Mouse (Mus musculus) brown adipose tissue, adult 24 weeks (tissue): ENCODE measurements around the gene Frs2. TPM values are rescaled to one million over a fixed set of nuclear protein-coding genes. Genes with fewer than 3 reads are reported as not detected.
"Not testable (repeated sequence)": the region's sequence is repeated elsewhere in the genome, so short reads cannot be mapped to it uniquely, and the experiment has no call there.

ENCODE experiments used
- H3K27ac ChIP-seq: fragments of 200-500 bp; replicated peaks from 2 replicates; pipeline ENCODE4 v1.5.1; 2012; ENCODE audit warnings: low read depth, mild to moderate bottlenecking, low read length
- H3K4me1 ChIP-seq: fragments of 200-500 bp; 2 replicates; pipeline ENCODE4 v1.6.1; 2012; ENCODE audit warnings: low read length, mixed read lengths; ENCODE audit not compliant: control insufficient read depth, insufficient read depth, insufficient read length
- H3K4me3 ChIP-seq: fragments of 200-500 bp; 2 replicates; pipeline ENCODE4 v1.5.1; 2012; ENCODE audit warnings: low read depth, mild to moderate bottlenecking, low read length, moderate library complexity; ENCODE audit not compliant: insufficient read depth
- polyA plus RNA-seq: library from polyadenylated mRNA; stranded (reverse); fragments of >200 nt; gene quantifications from 2 replicates; pipeline ENCODE4 v1.2.4, GENCODE M21; 2012; ENCODE audit not compliant: missing spikeins, insufficient read depth, insufficient read length

The Frs2 gene
- polyA plus RNA-seq, 1 experiment = 10.5 TPM

DNA sequence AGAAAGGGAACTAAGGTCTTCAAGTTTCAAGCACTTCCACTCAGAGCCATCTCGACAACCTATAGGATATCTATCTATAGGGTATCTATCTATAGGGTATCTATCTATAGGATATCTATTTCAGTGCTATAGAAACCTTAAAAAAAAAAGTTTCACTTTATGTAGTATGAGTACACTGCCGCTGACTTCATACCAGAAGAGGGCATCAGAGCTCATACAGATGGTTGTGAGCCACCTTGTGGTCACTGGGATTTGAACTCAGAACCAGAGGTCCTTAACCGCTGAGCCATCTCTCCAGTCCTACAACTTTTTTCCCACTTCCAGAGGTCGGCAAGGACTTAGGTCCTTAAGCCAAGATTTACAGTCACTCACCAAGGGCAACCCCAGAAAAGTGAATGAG is 92.7 kb downstream of the Frs2 start:
- Histone ChIP-seq H3K27ac (no peak overlapping the region), H3K4me1 (no peaks in the 10 kb centered on the region), H3K4me3 (no peak overlapping the region)

DNA sequence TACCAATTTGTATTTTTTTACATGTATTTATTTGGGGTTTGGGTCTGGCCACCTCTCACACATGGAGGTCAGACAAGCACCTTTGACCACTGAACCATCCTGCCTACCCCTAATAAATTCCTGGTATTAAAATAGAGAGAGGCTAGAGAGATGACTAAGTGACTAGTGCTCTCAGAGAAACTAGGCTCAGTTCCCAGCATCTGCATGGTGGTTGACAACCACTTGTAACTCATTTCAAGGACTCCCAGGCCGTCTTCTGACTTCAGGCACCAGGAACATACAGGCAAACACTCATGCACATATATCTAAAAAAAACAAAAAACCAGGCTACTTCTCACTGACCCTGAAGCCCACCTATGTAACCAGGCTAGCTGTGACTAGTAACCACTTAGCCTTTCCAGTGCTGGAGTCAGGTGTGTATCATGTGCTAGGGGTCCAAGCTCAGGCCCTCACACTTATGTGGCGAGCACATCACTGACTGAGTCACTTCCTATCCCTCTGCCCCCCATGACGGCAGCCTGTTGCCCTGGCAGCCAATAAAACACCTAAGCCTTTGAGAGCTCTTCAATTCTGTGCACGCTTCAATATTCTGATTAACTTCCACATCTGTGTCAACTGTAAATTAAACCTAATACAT is 98.3 kb downstream of the Frs2 start:
- Histone ChIP-seq H3K4me3 (no peak overlapping the region), H3K27ac (no peak overlapping the region), H3K4me1 (no peaks in the 10 kb centered on the region)

DNA sequence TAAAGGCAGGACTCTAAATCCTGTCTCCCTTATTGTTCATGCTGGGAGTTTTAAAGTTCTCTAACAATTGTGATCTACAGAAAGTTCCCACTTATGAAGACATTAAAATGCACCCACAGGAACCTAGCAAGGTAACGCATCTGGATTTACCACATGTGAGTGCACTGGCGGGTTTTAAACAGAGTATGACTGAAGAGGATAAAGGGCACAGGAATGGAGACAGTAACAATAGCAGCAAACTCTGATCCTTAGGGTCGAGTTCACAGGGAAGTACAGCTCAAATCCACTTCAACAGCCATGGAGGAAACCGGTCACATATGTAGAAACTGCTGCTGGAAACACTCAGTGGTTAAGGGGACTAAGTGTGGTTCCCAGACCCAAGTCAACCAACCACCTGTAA is 99.1 kb downstream of the Frs2 start:
- no peak overlapping the region for H3K4me3 ChIP-seq
- no peak overlapping the region for H3K27ac ChIP-seq
- H3K4me1 ChIP-seq = no peaks in the 10 kb centered on the region

DNA sequence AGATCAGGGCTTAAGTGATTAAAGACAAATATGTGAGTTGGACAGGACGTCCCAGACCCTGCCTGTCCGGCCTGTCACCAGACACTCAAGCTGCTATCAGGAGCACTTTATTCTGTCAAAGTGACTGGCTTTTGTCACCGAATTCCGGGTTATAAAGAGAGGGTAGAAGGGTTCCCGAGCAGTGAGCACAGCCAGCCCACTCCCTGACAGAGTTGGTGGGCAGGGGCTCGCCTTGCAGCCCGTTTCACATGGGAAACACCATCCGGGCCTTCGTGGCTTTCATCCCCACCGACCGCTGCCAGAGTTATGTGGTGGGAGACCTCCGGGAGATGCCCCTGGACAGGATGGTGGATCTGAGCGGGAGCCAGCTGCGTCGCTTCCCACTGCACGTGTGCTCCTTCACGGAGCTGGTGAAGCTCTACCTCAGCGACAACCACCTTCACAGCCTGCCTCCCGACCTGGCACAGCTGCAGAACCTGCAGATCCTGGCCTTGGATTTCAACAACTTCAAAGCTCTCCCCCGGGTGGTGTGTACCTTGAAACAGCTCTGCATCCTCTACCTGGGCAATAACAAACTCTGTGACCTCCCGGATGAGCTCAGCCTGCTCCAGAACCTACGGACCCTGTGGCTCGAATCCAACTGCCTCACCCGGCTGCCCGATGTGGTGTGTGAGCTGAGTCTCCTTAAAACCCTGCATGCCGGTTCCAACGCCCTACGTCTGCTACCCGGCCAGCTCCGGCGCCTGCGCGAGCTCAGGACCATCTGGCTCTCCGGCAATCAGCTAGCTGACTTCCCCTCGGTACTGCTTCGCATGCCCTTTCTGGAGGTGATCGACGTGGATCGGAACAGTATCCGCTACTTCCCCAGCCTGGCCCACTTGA is 102.9 kb downstream of the Frs2 start, which contains the start of gene Lrrc10:
Gene Lrrc10 (plus strand): TSS at position 167 of the 882 bp plus-strand sequence.
- H3K27ac ChIP-seq = no peak within 1 kb of the TSS
- H3K4me3 ChIP-seq = no peak within 1 kb of the TSS
- no peaks in the 10 kb centered on the region for H3K4me1 ChIP-seq

DNA sequence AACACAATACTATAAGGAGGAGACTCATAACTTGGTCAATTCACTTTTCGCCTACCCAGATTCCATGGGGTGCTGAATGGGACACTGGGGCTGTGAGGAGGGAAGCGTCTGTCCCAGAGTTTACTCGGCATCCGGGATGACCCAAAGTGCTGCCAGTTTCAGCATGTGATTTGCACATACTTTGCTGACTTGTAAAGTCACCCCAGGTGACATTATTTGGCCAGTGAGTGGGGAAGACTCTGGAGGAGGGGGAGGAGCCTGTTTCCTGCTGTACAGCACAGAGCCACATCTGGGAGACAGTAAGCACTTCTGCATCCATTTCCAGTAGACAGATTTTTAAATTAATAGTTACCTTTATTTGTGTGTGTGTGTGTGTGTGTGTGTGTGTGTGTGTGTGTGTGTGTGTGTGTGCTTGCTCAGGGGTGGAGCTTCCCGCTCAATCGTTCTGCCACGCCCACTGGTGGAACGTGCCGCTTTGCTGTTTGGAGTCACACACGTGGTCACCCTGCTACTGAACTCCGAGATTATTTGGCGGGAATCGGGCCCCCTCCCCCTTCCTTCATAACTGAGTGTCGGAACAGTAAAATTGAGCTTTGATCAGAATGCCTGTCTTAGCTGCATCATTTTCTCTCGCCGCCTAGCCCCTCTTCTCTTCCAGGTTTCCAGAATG is 104.7 kb downstream of the Frs2 start:
- not testable (repeated sequence) for H3K4me3 ChIP-seq, H3K4me1 ChIP-seq, H3K27ac ChIP-seq

DNA sequence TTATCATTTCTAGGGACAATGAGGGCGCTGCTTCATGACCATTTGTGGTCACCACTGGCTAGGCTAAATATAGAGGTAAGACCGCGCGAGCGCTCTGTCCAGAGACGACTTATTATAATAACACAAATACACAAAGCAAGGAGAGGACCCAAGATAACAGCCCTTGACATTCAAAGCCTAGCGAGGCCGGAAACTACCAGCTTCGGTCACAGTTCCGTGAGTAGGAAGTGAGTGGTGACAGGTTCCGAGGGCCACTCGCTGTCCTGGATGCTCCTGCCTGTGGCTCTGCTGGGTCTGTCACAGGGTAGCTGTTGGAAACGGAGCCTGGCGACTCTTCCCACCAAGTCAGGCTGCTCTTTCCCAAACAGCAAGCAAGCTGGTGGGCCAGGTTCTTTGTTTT is 106.0 kb downstream of the Frs2 start:
- Histone ChIP-seq H3K4me1 (no peaks in the 10 kb centered on the region), H3K27ac (no peak overlapping the region), H3K4me3 (no peak overlapping the region)

DNA sequence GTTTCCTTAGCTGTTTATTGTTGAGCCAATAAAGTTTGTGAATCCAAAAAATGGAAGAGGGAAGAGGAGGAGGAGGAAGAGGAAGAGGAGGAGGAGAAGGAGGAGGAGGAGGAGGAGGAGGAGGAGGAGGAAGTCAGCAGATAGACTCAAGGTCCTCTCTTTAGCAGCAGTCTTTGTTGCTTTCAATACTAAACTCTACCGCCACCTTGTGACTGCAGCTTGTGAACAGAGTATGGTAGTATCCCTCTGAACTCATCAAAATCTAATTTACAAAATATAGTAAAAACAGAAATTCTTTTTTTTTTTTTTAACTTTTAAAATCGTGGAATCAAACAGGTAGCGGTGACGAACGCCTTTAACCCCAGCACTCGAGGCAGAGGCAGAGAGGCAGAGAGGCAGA is 108.0 kb downstream of the Frs2 start:
- Histone ChIP-seq H3K4me3 (no peak overlapping the region), H3K4me1 (no peaks in the 10 kb centered on the region), H3K27ac (no peak overlapping the region)

DNA sequence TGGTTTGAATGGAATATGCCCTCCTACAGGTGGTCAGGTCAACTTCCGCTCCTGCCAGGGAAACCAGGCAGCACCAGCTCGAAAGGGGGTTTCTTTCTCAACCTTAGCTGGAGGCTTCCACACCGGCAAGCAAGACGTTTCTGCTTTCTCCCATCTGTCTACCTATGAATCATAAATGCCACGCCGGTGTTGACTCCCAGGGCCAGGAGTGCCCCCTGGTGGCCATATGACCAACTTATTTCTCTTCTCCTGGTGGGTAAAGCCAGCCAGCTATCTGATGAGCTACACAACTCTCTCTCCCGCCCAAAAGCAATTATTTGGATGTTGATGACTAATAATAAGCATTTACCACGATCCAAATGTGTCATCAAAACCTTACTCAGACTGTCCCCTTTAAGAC is 114.5 kb downstream of the Frs2 start:
- no peak overlapping the region for H3K27ac ChIP-seq
- no peak overlapping the region for H3K4me3 ChIP-seq
- no peaks in the 10 kb centered on the region for H3K4me1 ChIP-seq

DNA sequence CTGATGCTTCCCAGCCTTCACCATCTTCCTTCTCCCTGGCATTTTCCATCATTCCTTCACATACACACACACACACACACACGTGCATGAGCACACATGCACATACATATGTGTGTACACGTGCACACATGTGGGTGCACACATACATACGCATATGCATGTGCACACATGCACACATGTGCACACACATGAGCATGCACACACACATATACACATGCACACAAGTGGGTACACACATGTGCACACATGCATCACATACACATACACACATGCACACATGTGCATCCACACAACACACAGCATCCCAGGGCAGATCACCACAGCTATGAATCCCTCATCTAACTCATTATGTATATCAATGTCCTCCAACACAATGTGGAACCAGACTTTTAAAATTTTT is 117.2 kb downstream of the Frs2 start:
- Histone ChIP-seq H3K27ac (no peak overlapping the region), H3K4me3 (no peak overlapping the region), H3K4me1 (no peaks in the 10 kb centered on the region)

DNA sequence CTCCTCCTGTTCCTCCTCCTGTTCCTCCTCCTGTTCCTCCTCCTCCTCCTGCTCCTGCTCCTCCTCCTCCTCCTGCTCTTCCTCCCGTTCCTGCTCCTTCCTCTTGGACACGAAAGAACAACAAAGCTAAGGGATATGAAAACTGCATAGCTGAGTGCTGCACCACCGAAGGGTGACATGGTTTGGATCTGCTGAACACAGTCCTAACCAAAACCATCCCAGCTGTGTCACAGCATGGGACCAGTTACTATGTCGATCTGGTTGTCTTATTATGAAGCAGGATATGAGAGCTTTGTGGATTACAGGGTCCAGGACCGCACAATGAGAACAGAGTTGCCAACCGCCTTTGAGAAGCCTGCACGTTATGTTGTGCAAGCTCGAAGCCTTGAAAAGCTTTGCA is 122.2 kb downstream of the Frs2 start:
- H3K27ac ChIP-seq = no peak overlapping the region
- H3K4me3 ChIP-seq = no peak overlapping the region
- no peaks in the 10 kb centered on the region for H3K4me1 ChIP-seq

DNA sequence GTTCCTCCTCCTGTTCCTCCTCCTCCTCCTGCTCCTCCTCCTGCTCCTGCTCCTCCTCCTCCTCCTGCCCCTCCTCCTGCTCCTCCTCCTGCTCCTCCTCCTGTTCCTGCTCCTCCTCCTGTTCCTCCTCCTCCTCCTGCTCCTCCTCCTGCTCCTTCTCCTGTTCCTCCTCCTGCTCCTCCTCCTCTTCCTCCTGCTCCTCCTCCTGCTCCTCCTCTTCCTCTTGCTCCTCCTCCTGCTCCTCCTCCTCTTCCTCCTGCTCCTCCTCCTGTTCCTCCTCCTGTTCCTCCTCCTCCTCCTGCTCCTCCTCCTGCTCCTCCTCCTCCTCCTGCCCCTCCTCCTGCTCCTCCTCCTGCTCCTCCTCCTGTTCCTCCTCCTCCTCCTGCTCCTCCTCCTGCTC is 122.6 kb downstream of the Frs2 start:
- not testable (repeated sequence) for H3K4me1 ChIP-seq, H3K4me3 ChIP-seq

DNA sequence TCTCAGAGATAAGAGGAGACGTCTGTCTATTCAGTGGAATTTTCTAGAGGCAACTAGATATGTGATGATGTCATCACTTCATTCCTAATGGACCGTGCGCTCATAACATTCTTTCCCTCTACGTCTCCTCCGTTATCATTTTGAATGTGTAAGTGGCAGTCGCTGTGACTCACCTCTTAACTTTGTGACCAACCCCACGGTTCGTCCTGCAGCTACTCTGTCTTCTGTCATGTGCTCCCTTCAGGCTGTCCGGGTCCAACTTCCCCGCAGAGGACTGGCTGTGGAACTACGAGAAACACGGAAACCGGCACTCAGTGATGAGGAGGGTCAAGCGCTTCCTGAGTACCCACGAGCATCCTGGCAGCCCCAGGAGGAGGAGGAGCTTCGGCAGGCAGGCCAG is 124.6 kb downstream of the Frs2 start:
- no peaks in the 10 kb centered on the region for H3K4me1 ChIP-seq
- H3K4me3 ChIP-seq = no peak overlapping the region
- H3K27ac ChIP-seq = no peak overlapping the region

More for the DNA sequence above, 122.6 kb downstream of the Frs2 start:
- H3K27ac ChIP-seq = not testable (repeated sequence)

DNA sequence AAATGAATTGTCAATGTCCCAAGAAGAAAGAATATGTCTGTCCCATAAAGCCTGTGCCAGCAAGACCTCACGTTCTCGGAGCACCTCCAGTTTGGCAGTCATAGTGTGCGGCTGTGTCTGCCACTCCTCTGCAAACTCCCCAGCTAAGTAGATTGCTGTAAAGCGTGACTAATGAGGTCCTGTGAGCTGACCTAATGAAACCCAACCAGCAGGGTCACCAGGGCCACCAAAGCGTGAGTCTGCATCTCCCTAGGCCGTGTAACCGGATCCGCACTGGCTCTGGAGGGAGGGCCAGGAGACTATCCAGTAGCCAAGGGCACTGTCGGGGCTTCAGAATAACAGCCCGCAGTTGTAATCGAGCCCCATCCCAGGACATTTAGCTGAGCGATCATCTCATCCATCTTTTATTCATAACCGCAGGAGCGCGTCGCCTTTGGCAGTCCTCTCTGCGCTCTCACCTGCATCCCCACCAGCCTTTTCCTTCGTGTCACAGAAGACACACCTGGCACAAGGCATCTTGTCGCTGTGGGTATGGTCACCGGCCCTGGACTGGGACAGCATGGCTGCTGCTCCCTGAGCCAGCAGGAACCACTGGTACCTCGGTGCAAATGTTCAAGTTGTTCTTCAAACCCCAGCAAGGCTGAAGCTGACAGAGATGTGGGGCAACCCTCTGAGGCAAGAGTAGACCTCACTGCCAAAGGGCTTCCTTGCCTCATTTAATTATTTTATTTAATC is 127.1 kb downstream of the Frs2 start:
- no peak overlapping the region for H3K27ac ChIP-seq
- H3K4me1 ChIP-seq = no peaks in the 10 kb centered on the region
- H3K4me3 ChIP-seq = no peak overlapping the region
